35 mouse cellular contexts compared by ENCODE assay signal in the genomic region with DNA sequence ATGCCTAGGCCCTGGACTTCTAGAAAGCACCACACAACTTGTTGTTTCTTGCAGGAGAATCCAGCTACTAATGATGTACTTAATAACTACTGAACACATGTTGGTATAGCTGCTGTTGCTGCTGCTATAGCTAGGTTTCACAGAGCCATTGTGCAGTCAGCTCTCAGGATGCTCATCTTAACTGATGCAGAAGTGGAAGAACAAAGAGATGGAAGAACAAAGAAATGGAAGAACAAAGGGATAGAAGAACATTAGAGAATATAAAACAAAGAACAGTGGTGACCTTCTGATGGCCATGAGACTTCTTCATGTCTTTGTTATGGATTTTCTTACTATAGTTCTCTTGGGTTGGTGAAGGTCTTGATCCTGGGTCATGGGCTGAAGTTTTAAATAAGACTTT. TPM values are rescaled to one million over a fixed set of nuclear protein-coding genes. Genes with fewer than 3 reads are reported as not detected.
"Had no signal": no experiment of that assay in that cellular context is flagged by ENCODE, and none has a peak within 500 bp of the region (broad histone marks: within the 10 kb centered on the region; RNA-seq: fewer than 3 reads in every experiment).

No protein-coding gene starts in this region.

- H3K9ac ChIP-seq: heart, embryonic 12.5 days; heart, embryonic 13.5 days; heart, embryonic 15.5 days; hindbrain, embryonic 12.5 days; hindbrain, embryonic 13.5 days; hindbrain, embryonic 14.5 days; hindbrain, embryonic 15.5 days; intestine, embryonic 15.5 days; kidney, embryonic 15.5 days had no signal

- H3K4me2 ChIP-seq: heart, embryonic 11.5 days; heart, embryonic 12.5 days; heart, embryonic 13.5 days; heart, embryonic 15.5 days; hindbrain, embryonic 12.5 days; hindbrain, embryonic 13.5 days; hindbrain, embryonic 14.5 days; hindbrain, embryonic 15.5 days; intestine, embryonic 15.5 days; kidney, embryonic 15.5 days had no signal

- H3K27ac ChIP-seq: heart, embryonic 10.5 days; heart, embryonic 13.5 days; heart, embryonic 15.5 days; hindbrain, embryonic 10.5 days; hindbrain, embryonic 12.5 days; hindbrain, embryonic 13.5 days; hindbrain, embryonic 14.5 days; hindbrain, embryonic 15.5 days; hindbrain, postnatal 0 days; intestine, embryonic 15.5 days; kidney, embryonic 15.5 days; kidney, postnatal 0 days; layer of hippocampus, adult 2 months had no signal

- ATAC-seq: hindbrain, embryonic 16.5 days; hindbrain, postnatal 0 days; inflammation-experienced regulatory T-cells, adult 6 months; intestine, embryonic 15.5 days; intestine, embryonic 16.5 days; intestine, postnatal 0 days had no signal

- H3K36me3 ChIP-seq: heart, embryonic 10.5 days; heart, embryonic 12.5 days; heart, embryonic 13.5 days; heart, embryonic 15.5 days; hindbrain, embryonic 10.5 days; hindbrain, embryonic 12.5 days; hindbrain, embryonic 13.5 days; hindbrain, embryonic 15.5 days; intestine, embryonic 15.5 days had no signal

- H3K9me3 ChIP-seq: heart, embryonic 10.5 days; heart, embryonic 12.5 days; heart, embryonic 13.5 days; heart, embryonic 15.5 days; hindbrain, embryonic 10.5 days; hindbrain, embryonic 12.5 days; hindbrain, embryonic 13.5 days; hindbrain, embryonic 15.5 days; intestine, embryonic 15.5 days; kidney, embryonic 15.5 days had no signal

- H3K4me3 ChIP-seq: heart, embryonic 10.5 days; heart, embryonic 12.5 days; heart, embryonic 13.5 days; heart, embryonic 15.5 days; hindbrain, embryonic 10.5 days; hindbrain, embryonic 12.5 days; hindbrain, embryonic 13.5 days; hindbrain, embryonic 15.5 days; intestine, embryonic 15.5 days; kidney, embryonic 15.5 days; layer of hippocampus, adult 2 months had no signal

- DNase-seq: heart, postnatal 10 days; heart, postnatal 14 days; heart, postnatal 36 days; heart, postnatal 4 days; kidney, adult 11 months; kidney, adult 18-20 months; kidney, adult 2 months; kidney, adult 8-10 months; kidney, adult 9 months; kidney, postnatal 10 days; kidney, postnatal 14 days; kidney, postnatal 25 days; kidney, postnatal 36 days; kidney, postnatal 4 days; layer of hippocampus, adult 9-11 months; layer of hippocampus, postnatal 36 days had no signal

RNA-seq across cellular contexts. Expression of a gene that starts 6.4 kb away (rescaled TPM):
- polyA plus RNA-seq: inflammation-experienced regulatory T-cells, adult 6 months had no signal
